Mouse (Mus musculus): ENCODE data around the gene Gm10666.
"Not testable (repeated sequence)": the region's sequence is repeated elsewhere in the genome, so short reads cannot be mapped to it uniquely, and the experiment has no call there.

Gene Gm10666

GRCm38 (mm10) chr7:22134641-22135040 lies at the start of gene Gm10666:
Gene Gm10666, minus strand, starts transcription at chr7:22134741.
- not testable (repeated sequence) for DNase-seq (ENCODE audit: low read depth, low spot score)

GRCm38 (mm10) chr7:22163935-22164334 lies 29.4 kb upstream of the Gm10666 start, which contains the start of gene Vmn1r142:
Gene Vmn1r142, minus strand, starts transcription at chr7:22164035.
- not testable (repeated sequence) for DNase-seq (ENCODE audit: low read depth, low spot score)

- DNase-seq (ENCODE audit: low read depth, low spot score) = not testable (repeated sequence)
Measured at GRCm38 (mm10) chr7:22118145-22118544, 16.4 kb downstream of the Gm10666 start, which contains the start of gene Gm16451. Gene Gm16451, minus strand, starts transcription at chr7:22118245.
